Mouse (Mus musculus) G1E (cell line): ENCODE data around the gene Igfbp3.
A peak's percentile ranks its signal among the peaks of the same experiment; 100 is the strongest.

Experiments
- CTCF ChIP-seq: IDR thresholded peaks from 2 replicates; pipeline ENCODE4 v1.5.1; 2012; ENCODE audit warnings: low read depth, low read length, inconsistent platforms, mixed read lengths
- GATA1 ChIP-seq: IDR thresholded peaks from 2 replicates; pipeline ENCODE4 v1.6.1; 2012; ENCODE audit warnings: borderline replicate concordance, low read length, inconsistent platforms, mixed read lengths
- GATA2 ChIP-seq: IDR thresholded peaks from 2 replicates; pipeline ENCODE4 v1.6.1; 2012; ENCODE audit warnings: low read depth, low read length, inconsistent platforms, borderline replicate concordance
- TAL1 ChIP-seq: conservative IDR thresholded peaks from 2 replicates; pipeline ENCODE4 v1.6.1; 2012; ENCODE audit warnings: low read depth, low read length, inconsistent platforms, mixed read lengths

DNA sequence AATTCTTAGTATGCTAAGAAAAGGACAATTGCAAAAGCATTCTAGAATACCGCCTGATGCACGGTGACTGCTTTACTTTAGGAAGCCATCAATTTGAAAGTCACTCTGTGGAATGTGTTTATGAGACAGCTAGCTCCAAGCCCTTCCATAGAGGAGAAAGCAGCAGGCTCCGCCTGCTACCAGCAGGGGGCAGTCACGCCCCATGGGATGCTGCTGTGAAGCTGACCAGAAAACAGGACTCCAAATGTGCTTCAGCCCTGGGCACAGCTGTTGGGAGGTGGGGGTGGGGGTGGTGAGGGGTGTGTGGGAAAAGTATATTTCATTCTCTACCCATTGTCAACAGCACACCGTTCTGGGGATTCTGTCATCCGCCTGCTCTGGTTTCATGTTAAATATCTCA is 3.4 kb downstream of the Igfbp3 start:
- TF ChIP-seq CTCF: 0 out of 2 replicates have a peak, but pooled peaks have one; percentile 17
- no peak for TF ChIP-seq GATA1
- no peak for TF ChIP-seq TAL1
- no peak for TF ChIP-seq GATA2
